Mouse (Mus musculus) erythroblast, embryonic 14.5 days (primary cell): ENCODE data around the gene Dnajb14.

Experiments used
- GATA1 ChIP-seq: IDR thresholded peaks from 2 replicates; pipeline ENCODE4 v1.6.1; 2012; ENCODE audit warnings: low read length, inconsistent platforms, mixed read lengths
- TAL1 ChIP-seq: IDR thresholded peaks from 3 replicates; pipeline ENCODE4 v1.6.1; 2012; ENCODE audit warnings: low read length, inconsistent platforms, mixed read lengths

DNA sequence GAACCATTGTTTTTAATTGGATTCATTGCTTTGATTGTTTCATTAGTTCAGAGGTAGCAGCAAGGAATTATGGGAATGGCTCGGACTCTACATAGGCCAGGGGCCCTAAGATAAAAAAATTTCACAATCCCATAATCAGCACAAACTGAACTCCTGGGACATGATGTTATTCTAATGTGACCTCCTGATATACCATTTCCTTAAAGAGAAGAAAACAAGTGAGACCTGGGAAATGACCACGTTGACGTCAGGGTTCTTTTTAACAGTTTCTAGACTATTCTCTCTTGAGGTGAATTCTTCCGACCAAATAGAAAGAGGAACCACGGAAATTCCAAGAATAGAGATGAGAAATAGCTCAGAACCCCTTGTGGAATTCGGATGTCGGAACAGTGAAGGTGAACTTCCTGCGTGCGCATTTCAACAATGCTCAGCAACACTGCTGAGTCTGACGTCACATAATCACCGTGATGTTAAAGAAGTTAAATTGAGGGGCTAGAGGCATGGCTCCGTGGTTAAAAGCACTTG is 74.7 kb downstream of the Dnajb14 start:
- TF ChIP-seq TAL1 (no peak), GATA1 (no peak)
